Mouse (Mus musculus) ES-E14 (cell line): ENCODE measurements at regions not wholly inside any gene's neighbourhood (a gene's known extent, or its start where the extent isn't known, plus 50 kb on each side); places are given as distances from the start of the nearest gene placed in this dataset.

Experiments
- CHD2 ChIP-seq: IDR thresholded peaks from 2 replicates; pipeline ENCODE4 v1.6.1; 2014; ENCODE audit warnings: mild to moderate bottlenecking, low read depth, low read length, inconsistent platforms
- HCFC1 ChIP-seq: IDR thresholded peaks from 2 replicates; pipeline ENCODE4 v1.6.1; 2012; ENCODE audit warnings: low read length, inconsistent platforms, borderline replicate concordance; ENCODE audit not compliant: insufficient read depth
- MAFK ChIP-seq: IDR thresholded peaks from 2 replicates; pipeline ENCODE4 v1.6.1; 2014; ENCODE audit warnings: mild to moderate bottlenecking, low read depth, low read length, inconsistent platforms; ENCODE audit not compliant: insufficient read depth
- ZC3H11A ChIP-seq: IDR thresholded peaks from 2 replicates; pipeline ENCODE4 v1.6.1; 2012; ENCODE audit warnings: low read depth, mild to moderate bottlenecking, inconsistent platforms, low read length, borderline replicate concordance
- ZNF384 ChIP-seq: IDR thresholded peaks from 2 replicates; pipeline ENCODE4 v1.6.1; 2012; ENCODE audit warnings: low read depth, low read length, inconsistent platforms

DNA sequence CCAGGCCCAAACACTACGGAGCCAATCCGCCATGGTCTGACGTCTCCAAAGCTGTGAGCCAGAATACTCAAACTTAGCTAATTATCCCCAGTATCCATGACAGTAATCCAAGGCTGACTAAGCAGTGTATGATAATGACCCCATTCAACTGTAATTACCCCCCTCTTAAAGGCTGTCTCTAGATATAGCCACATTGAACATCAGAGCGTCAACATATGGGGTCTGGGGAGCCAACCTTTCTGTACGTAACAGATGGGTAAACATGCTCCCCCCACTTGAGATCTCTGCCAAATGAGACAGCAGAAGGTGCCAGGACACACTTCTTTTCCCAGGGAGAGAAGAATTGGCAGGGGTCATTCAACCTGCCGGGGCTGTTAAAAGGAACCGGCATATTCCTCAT, 73.1 kb downstream of the Ubiad1 start:
- TF ChIP-seq CHD2 (no peak), ZC3H11A (no peak), ZNF384 (no peak), MAFK (no peak), HCFC1 (no peak)
